Mouse (Mus musculus) limb, embryonic 11.5 days (tissue): Measurements from ENCODE around the gene F3. TPM values are rescaled to one million over a fixed set of nuclear protein-coding genes. Genes with fewer than 3 reads are reported as not detected.

Experiments
- ATAC-seq: fragments of 200-750 bp; cut with Nextera tagmentation; 2 replicates; pipeline ENCODE4 v1.8.0; 2017; ENCODE audit warnings: low read depth; ENCODE audit not compliant: insufficient number of reproducible peaks, low FRiP score, low TSS enrichment
- DNase-seq: peaks from one replicate; pipeline ENCODE4 v3.0.0-alpha.2; 2015; ENCODE audit warnings: low spot score
- H3K27ac ChIP-seq: fragments of 300-500 bp; sonication (generic); replicated peaks from 2 replicates; pipeline ENCODE4 v1.5.1; 2014; ENCODE audit warnings: low read depth, mild to moderate bottlenecking, low read length
- H3K27me3 ChIP-seq: fragments of 300-500 bp; sonication (generic); 2 replicates; pipeline ENCODE4 v1.6.1; 2014; ENCODE audit warnings: mild to moderate bottlenecking, low read length, mixed read lengths; ENCODE audit not compliant: control insufficient read depth, insufficient read depth
- H3K36me3 ChIP-seq: fragments of 300-500 bp; sonication (generic); 2 replicates; pipeline ENCODE4 v1.6.1; 2014; ENCODE audit warnings: mild to moderate bottlenecking, low read length, moderate library complexity, mixed read lengths; ENCODE audit not compliant: control insufficient read depth, insufficient read depth
- H3K4me1 ChIP-seq: fragments of 300-500 bp; sonication (generic); 2 replicates; pipeline ENCODE4 v1.6.1; 2014; ENCODE audit warnings: low read length, mixed read lengths; ENCODE audit not compliant: control insufficient read depth, insufficient read depth
- H3K4me2 ChIP-seq: fragments of 300-500 bp; sonication (generic); 2 replicates; pipeline ENCODE4 v1.6.1; 2014; ENCODE audit warnings: low read depth, mild to moderate bottlenecking, moderate library complexity; ENCODE audit not compliant: severe bottlenecking
- H3K4me3 ChIP-seq: fragments of 300-500 bp; sonication (generic); 2 replicates; pipeline ENCODE4 v1.5.1; 2014; ENCODE audit warnings: low read depth, low read length
- H3K9ac ChIP-seq: fragments of 300-500 bp; sonication (generic); 2 replicates; pipeline ENCODE4 v1.6.1; 2014; ENCODE audit warnings: mild to moderate bottlenecking, low read length
- H3K9me3 ChIP-seq: fragments of 300-500 bp; sonication (generic); 2 replicates; pipeline ENCODE4 v1.6.1; 2016; ENCODE audit warnings: low read length; ENCODE audit not compliant: control insufficient read depth
- WGBS: fragments of 180-500 bp; shearing (Covaris S2); extraction: QIAGEN DNeasy Blood & Tissue Kit; methylation state at CpG from one replicate; pipeline ENCODE4 v1.1.7; 2014; 5-methylcytosine and 5-hydroxymethylcytosine counted together
- polyA plus RNA-seq: library from polyadenylated mRNA; unstranded; fragments of >200 nt; fragmentation: Nextera tagmentation; extraction: Ambion mirVana; gene quantifications from 2 replicates; pipeline ENCODE4 v1.2.1, GENCODE M21; 2014

F3 gene
- polyA plus RNA-seq, 1 experiment from 2014 or later: 4.4 TPM

- H3K36me3 ChIP-seq: no peaks in the 10 kb centered on the region
- no peak overlapping the region for H3K9ac ChIP-seq
- ATAC-seq (no peak), DNase-seq (no peak)
- H3K4me1 ChIP-seq: no peaks in the 10 kb centered on the region
- no peaks in the 10 kb centered on the region for H3K9me3 ChIP-seq
- no peak overlapping the region for H3K4me3 ChIP-seq
- H3K4me2 ChIP-seq: no peak overlapping the region
- H3K27ac ChIP-seq: no peak overlapping the region
- no peaks in the 10 kb centered on the region for H3K27me3 ChIP-seq
- 53% methylated on average over 8 of the region's 8 CpGs for WGBS
Measured at GRCm38 (mm10) chr3:121700364-121700952, 22.9 kb upstream of the F3 start.

GRCm38 (mm10) chr3:121703155-121703879 is 20.0 kb upstream of the F3 start:
- Histone ChIP-seq H3K4me1 (no peaks in the 10 kb centered on the region), H3K27me3 (no peaks in the 10 kb centered on the region), H3K27ac (no peak overlapping the region), H3K36me3 (no peaks in the 10 kb centered on the region), H3K4me3 (no peak overlapping the region), H3K9me3 (no peaks in the 10 kb centered on the region), H3K4me2 (no peak overlapping the region), H3K9ac (no peak overlapping the region)
- WGBS: 92% methylated on average over 7 of the region's 7 CpGs
- no peak for DNase-seq
- ATAC-seq: no peak

- Histone ChIP-seq H3K36me3 (no peaks in the 10 kb centered on the region), H3K9ac (no peak overlapping the region), H3K4me1 (no peaks in the 10 kb centered on the region), H3K4me3 (no peak overlapping the region), H3K4me2 (no peak overlapping the region), H3K27ac (no peak overlapping the region), H3K27me3 (no peaks in the 10 kb centered on the region), H3K9me3 (no peaks in the 10 kb centered on the region)
- WGBS: 91% methylated on average over 3 of the region's 3 CpGs
- DNase-seq (no peak), ATAC-seq (no peak)
Measured at GRCm38 (mm10) chr3:121703880-121704243, 19.5 kb upstream of the F3 start.

GRCm38 (mm10) chr3:121706087-121706486 is 17.2 kb upstream of the F3 start:
- no peak overlapping the region for H3K27ac ChIP-seq
- no peak overlapping the region for H3K4me3 ChIP-seq
- no peaks in the 10 kb centered on the region for H3K36me3 ChIP-seq
- no peaks in the 10 kb centered on the region for H3K9me3 ChIP-seq
- no peak for ATAC-seq
- no peaks in the 10 kb centered on the region for H3K27me3 ChIP-seq
- H3K4me2 ChIP-seq: no peak overlapping the region
- no peak for DNase-seq
- H3K4me1 ChIP-seq: no peaks in the 10 kb centered on the region
- H3K9ac ChIP-seq: no peak overlapping the region
- 83% methylated on average over 5 of the region's 5 CpGs for WGBS

GRCm38 (mm10) chr3:121707106-121707505 is 16.2 kb upstream of the F3 start:
- ATAC-seq (no peak), DNase-seq (no peak)
- Histone ChIP-seq H3K36me3 (no peaks in the 10 kb centered on the region), H3K4me2 (no peak overlapping the region), H3K9ac (no peak overlapping the region), H3K4me3 (no peak overlapping the region), H3K27me3 (no peaks in the 10 kb centered on the region), H3K27ac (no peak overlapping the region), H3K9me3 (no peaks in the 10 kb centered on the region), H3K4me1 (no peaks in the 10 kb centered on the region)
- WGBS: 83% methylated on average over 4 of the region's 4 CpGs

- ATAC-seq: no peak
- H3K4me2 ChIP-seq: no peak overlapping the region
- no peak overlapping the region for H3K9ac ChIP-seq
- no peaks in the 10 kb centered on the region for H3K4me1 ChIP-seq
- no peak overlapping the region for H3K4me3 ChIP-seq
- no peak overlapping the region for H3K27ac ChIP-seq
- WGBS: 87% methylated on average over 7 of the region's 7 CpGs
- no peak for DNase-seq
- H3K36me3 ChIP-seq: no peaks in the 10 kb centered on the region
- no peaks in the 10 kb centered on the region for H3K9me3 ChIP-seq
- no peaks in the 10 kb centered on the region for H3K27me3 ChIP-seq
Measured at GRCm38 (mm10) chr3:121710894-121711531, 12.3 kb upstream of the F3 start.

- DNase-seq (no peak), ATAC-seq (no peak)
- no peaks in the 10 kb centered on the region for H3K27me3 ChIP-seq
- H3K4me3 ChIP-seq: no peak overlapping the region
- H3K4me2 ChIP-seq: no peak overlapping the region
- H3K27ac ChIP-seq: no peak overlapping the region
- WGBS: 48% methylated on average over 4 of the region's 4 CpGs
- H3K36me3 ChIP-seq: no peaks in the 10 kb centered on the region
- H3K9me3 ChIP-seq: no peaks in the 10 kb centered on the region
- H3K9ac ChIP-seq: no peak overlapping the region
- H3K4me1 ChIP-seq: no peaks in the 10 kb centered on the region
Measured at GRCm38 (mm10) chr3:121712222-121712621, 11.1 kb upstream of the F3 start.

GRCm38 (mm10) chr3:121713151-121713701 is 10.1 kb upstream of the F3 start:
- DNase-seq (no peak), ATAC-seq (no peak)
- no peak overlapping the region for H3K4me2 ChIP-seq
- no peaks in the 10 kb centered on the region for H3K27me3 ChIP-seq
- no peak overlapping the region for H3K4me3 ChIP-seq
- H3K4me1 ChIP-seq: no peaks in the 10 kb centered on the region
- no peaks in the 10 kb centered on the region for H3K36me3 ChIP-seq
- H3K27ac ChIP-seq: no peak overlapping the region
- WGBS: 63% methylated on average over 17 of the region's 17 CpGs
- H3K9me3 ChIP-seq: no peaks in the 10 kb centered on the region
- H3K9ac ChIP-seq: no peak overlapping the region
